Mouse (Mus musculus): ENCODE results near the gene Amer3. TPM values are rescaled to one million over a fixed set of nuclear protein-coding genes. Genes with fewer than 3 reads are reported as not detected.

The Amer3 gene
- not detected for polyA plus RNA-seq (2014; fragmentation: Illumina TruSeq; extraction: RNeasy Lipid Tissue Mini Kit (QIAGEN cat#74804); ENCODE audit: low replicate concordance)

GRCm38 (mm10) chr1:34578851-34579781, at the start of gene Amer3:
Amer3 (plus strand) TSS chr1:34579657.

GRCm38 (mm10) chr1:34535043-34535698, 44.3 kb upstream of the Amer3 start, which contains the start of gene Cfc1:
Cfc1 (plus strand) TSS chr1:34535648.

GRCm38 (mm10) chr1:34560843-34561242, 18.6 kb upstream of the Amer3 start, which contains the start of gene Prss40:
Prss40 (minus strand) TSS chr1:34560943.

Other genes with a start within 250 kb of the Amer3 start
- gene Ccdc115, start 140.0 kb upstream of the Amer3 start, polyA plus RNA-seq (2014; fragmentation: Illumina TruSeq; extraction: RNeasy Lipid Tissue Mini Kit (QIAGEN cat#74804); ENCODE audit: low replicate concordance): 13.8 TPM
- gene Imp4, start 139.8 kb upstream of the Amer3 start, polyA plus RNA-seq (2014; fragmentation: Illumina TruSeq; extraction: RNeasy Lipid Tissue Mini Kit (QIAGEN cat#74804); ENCODE audit: low replicate concordance): 8.5 TPM
- 6.2 TPM for gene Ptpn18, start 119.9 kb upstream of the Amer3 start, polyA plus RNA-seq (2014; fragmentation: Illumina TruSeq; extraction: RNeasy Lipid Tissue Mini Kit (QIAGEN cat#74804); ENCODE audit: low replicate concordance)
- gene Prss39, start 81.2 kb upstream of the Amer3 start, polyA plus RNA-seq (2014; fragmentation: Illumina TruSeq; extraction: RNeasy Lipid Tissue Mini Kit (QIAGEN cat#74804); ENCODE audit: low replicate concordance): not detected
- gene Cfc1, start 44.0 kb upstream of the Amer3 start, polyA plus RNA-seq (2014; fragmentation: Illumina TruSeq; extraction: RNeasy Lipid Tissue Mini Kit (QIAGEN cat#74804); ENCODE audit: low replicate concordance): not detected
- not detected for gene Prss40, start 18.7 kb upstream of the Amer3 start, polyA plus RNA-seq (2014; fragmentation: Illumina TruSeq; extraction: RNeasy Lipid Tissue Mini Kit (QIAGEN cat#74804); ENCODE audit: low replicate concordance)

All from small intestine, adult 10 weeks (tissue).